Mouse (Mus musculus): Measurements from ENCODE around the gene Tmtc2.

GRCm38 (mm10) chr10:105345920-105346319 is 228.3 kb downstream of the Tmtc2 start:
- TF ChIP-seq EP300 (IDR thresholded peaks at IDR 0.05; ENCODE audit: low read depth) = no peak
- no peak for TF ChIP-seq CTCF (IDR thresholded peaks at IDR 0.05; ENCODE audit: low read depth)
